Mouse (Mus musculus) T-cell, adult 2 months (primary cell): ENCODE measurements around the gene Ep300.
"Not testable (repeated sequence)": the region's sequence is repeated elsewhere in the genome, so short reads cannot be mapped to it uniquely, and the experiment has no call there.

Source experiments
- DNase-seq: peaks from one replicate; pipeline ENCODE4 v3.0.0; 2022; ENCODE audit warnings: low spot score

Gene Ep300

GRCm38 (mm10) chr15:81701350-81701749 lies 116.2 kb downstream of the Ep300 start:
- DNase-seq, result not testable (repeated sequence)
